Mouse (Mus musculus) limb, embryonic 14.5 days (tissue): ENCODE measurements at regions not wholly inside any gene's neighbourhood (a gene's known extent, or its start where the extent isn't known, plus 50 kb on each side); places are given as distances from the start of the nearest gene placed in this dataset.

Experiments used
- ATAC-seq: fragments of 200-750 bp; cut with Nextera tagmentation; 2 replicates; pipeline ENCODE4 v1.8.0; 2017; ENCODE audit warnings: low read depth, moderate number of reproducible peaks, moderate TSS enrichment; ENCODE audit not compliant: low FRiP score
- DNase-seq: peaks from one replicate; pipeline ENCODE4 v3.0.0-alpha.2; 2015; ENCODE audit warnings: low spot score
- H3K27ac ChIP-seq: fragments of 300-500 bp; sonication (generic); replicated peaks from 2 replicates; pipeline ENCODE4 v1.5.1; 2014; ENCODE audit warnings: low read depth, mild to moderate bottlenecking, low read length, moderate library complexity, mixed read lengths
- H3K27me3 ChIP-seq: fragments of 300-500 bp; sonication (generic); 2 replicates; pipeline ENCODE4 v1.6.1; 2014; ENCODE audit warnings: low read length, mixed read lengths; ENCODE audit not compliant: control insufficient read depth, insufficient read depth
- H3K36me3 ChIP-seq: fragments of 300-500 bp; sonication (generic); 2 replicates; pipeline ENCODE4 v1.6.1; 2014; ENCODE audit warnings: mild to moderate bottlenecking, low read length, moderate library complexity, mixed read lengths; ENCODE audit not compliant: control insufficient read depth, insufficient read depth
- H3K4me1 ChIP-seq: fragments of 300-500 bp; sonication (generic); 2 replicates; pipeline ENCODE4 v1.6.1; 2014; ENCODE audit warnings: antibody characterized with exemption, low read length, mixed read lengths; ENCODE audit not compliant: control insufficient read depth, insufficient read depth
- H3K4me2 ChIP-seq: fragments of 300-500 bp; sonication (generic); replicated peaks from 2 replicates; pipeline ENCODE4 v1.6.1; 2014; ENCODE audit warnings: low read depth, mild to moderate bottlenecking, low read length, moderate library complexity; ENCODE audit not compliant: severe bottlenecking
- H3K4me3 ChIP-seq: fragments of 300-500 bp; sonication (generic); replicated peaks from 2 replicates; pipeline ENCODE4 v1.5.1; 2014; ENCODE audit warnings: low read length
- H3K9ac ChIP-seq: fragments of 300-500 bp; sonication (generic); 2 replicates; pipeline ENCODE4 v1.6.1; 2014; ENCODE audit warnings: mild to moderate bottlenecking, low read depth, low read length, moderate library complexity; ENCODE audit not compliant: severe bottlenecking
- H3K9me3 ChIP-seq: fragments of 300-500 bp; sonication (generic); 2 replicates; pipeline ENCODE4 v1.6.1; 2016; ENCODE audit warnings: low read length; ENCODE audit not compliant: control insufficient read depth
- POLR2A ChIP-seq: fragments of 200-500 bp; IDR thresholded peaks from 2 replicates; pipeline ENCODE4 v1.8.0; 2012; ENCODE audit warnings: inconsistent platforms, mild to moderate bottlenecking, moderate library complexity, borderline replicate concordance; ENCODE audit not compliant: insufficient read depth, insufficient read length; ENCODE audit errors: extremely low read depth
- WGBS: fragments of 180-500 bp; shearing (Covaris S2); extraction: QIAGEN DNeasy Blood & Tissue Kit; methylation state at CpG from one replicate; pipeline ENCODE4 v1.1.7; 2014; 5-methylcytosine and 5-hydroxymethylcytosine counted together

GRCm38 (mm10) chr12:46138646-46139045 lies 680.1 kb downstream of the Nova1 start:
- 83% methylated on average over 2 of the region's 2 CpGs for WGBS
- no peak overlapping the region for H3K9ac ChIP-seq
- ATAC-seq (no peak), DNase-seq (peak; percentile 34)
- no peaks in the 10 kb centered on the region for H3K9me3 ChIP-seq
- no peak for TF ChIP-seq POLR2A
- H3K4me2 ChIP-seq: no peak overlapping the region
- no peaks in the 10 kb centered on the region for H3K4me1 ChIP-seq
- H3K27ac ChIP-seq: no peak overlapping the region
- H3K36me3 ChIP-seq: no peaks in the 10 kb centered on the region
- no peaks in the 10 kb centered on the region for H3K27me3 ChIP-seq
- H3K4me3 ChIP-seq: no peak overlapping the region

GRCm38 (mm10) chr12:46125867-46126266 lies 692.9 kb downstream of the Nova1 start:
- Histone ChIP-seq H3K27ac (no peak overlapping the region), H3K9ac (no peak overlapping the region), H3K9me3 (no peaks in the 10 kb centered on the region), H3K27me3 (no peaks in the 10 kb centered on the region), H3K36me3 (no peaks in the 10 kb centered on the region), H3K4me3 (no peak overlapping the region), H3K4me1 (no peaks in the 10 kb centered on the region), H3K4me2 (no peak overlapping the region)
- no peak for TF ChIP-seq POLR2A
- DNase-seq: no peak
- WGBS: 83% methylated on average over 1 of the region's 1 CpGs
- ATAC-seq: no peak

- WGBS: 85% methylated on average over 4 of the region's 4 CpGs
- Histone ChIP-seq H3K4me2 (no peak overlapping the region), H3K4me3 (no peak overlapping the region), H3K27me3 (no peaks in the 10 kb centered on the region), H3K4me1 (no peaks in the 10 kb centered on the region), H3K36me3 (no peaks in the 10 kb centered on the region), H3K9me3 (no peaks in the 10 kb centered on the region; the same call in 1 of the 2 replicates), H3K27ac (no peak overlapping the region), H3K9ac (no peak overlapping the region)
- ATAC-seq (no peak), DNase-seq (no peak)
- TF ChIP-seq POLR2A: no peak
Measured at GRCm38 (mm10) chr12:46111352-46111751, 707.4 kb downstream of the Nova1 start.

- Histone ChIP-seq H3K4me2 (no peak overlapping the region), H3K27ac (no peak overlapping the region), H3K36me3 (no peaks in the 10 kb centered on the region), H3K4me1 (no peaks in the 10 kb centered on the region), H3K27me3 (no peaks in the 10 kb centered on the region), H3K9me3 (no peaks in the 10 kb centered on the region), H3K9ac (no peak overlapping the region), H3K4me3 (no peak overlapping the region)
- 63% methylated on average over 2 of the region's 2 CpGs for WGBS
- TF ChIP-seq POLR2A: no peak
- DNase-seq: no peak
- no peak for ATAC-seq
Measured at GRCm38 (mm10) chr12:46083356-46083755, 735.4 kb downstream of the Nova1 start.

DNA sequence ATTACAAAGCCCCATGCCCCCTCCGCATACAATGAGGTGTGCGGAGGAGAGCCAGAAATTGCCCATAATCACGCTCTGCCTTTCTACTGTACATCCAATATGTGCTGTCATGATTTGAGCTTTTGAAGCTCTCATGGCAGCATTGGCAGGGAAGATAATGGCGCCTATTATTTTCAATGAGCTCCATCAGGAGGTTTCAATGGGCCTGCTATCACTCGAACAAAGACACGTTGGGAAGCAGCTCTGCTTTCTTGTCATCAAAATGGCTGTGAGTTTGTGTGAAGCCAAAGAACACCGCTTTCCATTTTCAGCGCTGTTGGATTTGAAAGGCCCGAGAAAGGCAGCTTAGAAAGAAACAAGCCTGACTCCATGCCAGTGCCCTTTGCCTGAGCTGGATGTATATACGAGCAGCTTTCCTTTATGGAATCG lies 742.9 kb downstream of the Nova1 start:
- no peak overlapping the region for H3K9ac ChIP-seq
- no peak for TF ChIP-seq POLR2A
- DNase-seq (no peak), ATAC-seq (no peak)
- no peaks in the 10 kb centered on the region for H3K36me3 ChIP-seq
- 86% methylated on average over 11 of the region's 11 CpGs for WGBS
- H3K4me3 ChIP-seq: no peak overlapping the region
- H3K27ac ChIP-seq: no peak overlapping the region
- no peaks in the 10 kb centered on the region for H3K9me3 ChIP-seq
- H3K4me2 ChIP-seq: no peak overlapping the region
- no peaks in the 10 kb centered on the region for H3K27me3 ChIP-seq
- H3K4me1 ChIP-seq: no peaks in the 10 kb centered on the region

- Histone ChIP-seq H3K36me3 (no peaks in the 10 kb centered on the region), H3K4me3 (no peak overlapping the region), H3K9me3 (no peaks in the 10 kb centered on the region), H3K9ac (no peak overlapping the region), H3K27me3 (no peaks in the 10 kb centered on the region), H3K27ac (no peak overlapping the region), H3K4me1 (no peaks in the 10 kb centered on the region), H3K4me2 (no peak overlapping the region)
- no peak for ATAC-seq
- WGBS: 92% methylated on average over 5 of the region's 5 CpGs
- no peak for DNase-seq
- no peak for TF ChIP-seq POLR2A
Measured at GRCm38 (mm10) chr12:46075355-46075754, 743.4 kb downstream of the Nova1 start.
